Mouse (Mus musculus): Measurements from ENCODE around the gene Cd59b.

DNA sequence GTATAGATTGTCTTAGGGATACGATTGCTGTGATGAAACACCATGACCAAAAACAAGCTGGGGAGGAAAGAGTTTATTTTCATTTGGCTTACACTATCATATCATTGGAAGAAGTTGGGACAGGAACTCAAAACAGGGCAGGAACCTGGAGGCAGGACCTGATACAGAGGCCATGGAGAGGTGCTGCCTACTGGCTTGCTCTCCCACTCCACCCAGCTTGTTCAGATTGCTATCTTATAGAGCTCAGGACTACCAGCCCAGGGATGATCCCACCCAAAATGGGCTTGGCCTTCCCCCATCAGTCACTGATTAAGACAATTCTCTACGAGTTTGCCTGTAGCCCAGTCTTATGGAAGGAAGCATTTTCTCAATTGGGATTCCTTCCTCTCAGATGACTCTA is 5.5 kb upstream of the Cd59b start:
- TF ChIP-seq KAT2A (conservative IDR thresholded peaks at IDR 0.05; ENCODE audit: low read depth, low read length), result no peak
- no peak for TF ChIP-seq BHLHE40 (IDR thresholded peaks at IDR 0.05; ENCODE audit: borderline replicate concordance, low read depth, low read length)
- no peak for TF ChIP-seq ZKSCAN1 (IDR thresholded peaks at IDR 0.05; ENCODE audit: low read depth, low read length)
- no peak for TF ChIP-seq ETS1 (IDR thresholded peaks at IDR 0.05; ENCODE audit: low read depth, low read length)
- no peak for TF ChIP-seq MEF2A (IDR thresholded peaks at IDR 0.05; ENCODE audit: extremely low read depth, insufficient replicate concordance, low read depth, low read length, poor library complexity, severe bottlenecking)
- TF ChIP-seq POLR2A (IDR thresholded peaks at IDR 0.05; ENCODE audit: control insufficient read depth in 1 of 2, insufficient read depth in 1 of 2, low read depth in 1 of 2, low read length in 2 of 2, poor library complexity in 1 of 2), result no peak
- TF ChIP-seq E2F4 (IDR thresholded peaks at IDR 0.05; ENCODE audit: borderline replicate concordance, low read depth, low read length), result no peak

Measured in MEL (cell line).